Mouse (Mus musculus) adrenal gland, postnatal 10 days (tissue): Measurements from ENCODE around the gene Tcp11. TPM values are rescaled to one million over a fixed set of nuclear protein-coding genes. Genes with fewer than 3 reads are reported as not detected.

ENCODE experiments used
- DNase-seq: peaks from one replicate; pipeline ENCODE4 v3.0.0; 2021; ENCODE audit warnings: mixed read lengths
- total RNA-seq, 2 experiments: library from RNA; stranded (reverse); gene quantifications; 2 replicates each; pipeline ENCODE4 v1.2.3; 2021

Gene Tcp11
- total RNA-seq, 2 experiments from 2014 or later: 0.24 to 0.57 TPM

GRCm38 (mm10) chr17:28036813-28037756 is 43.4 kb downstream of the Tcp11 start:
- DNase-seq: no peak

- peak; percentile 62 for DNase-seq
These were observed 45.5 kb downstream of the Tcp11 start for GRCm38 (mm10) chr17:28034986-28035385.

- no peak for DNase-seq
These were observed 47.3 kb downstream of the Tcp11 start for GRCm38 (mm10) chr17:28033046-28033580.

GRCm38 (mm10) chr17:28032219-28032618 is 48.2 kb downstream of the Tcp11 start:
- no peak for DNase-seq

GRCm38 (mm10) chr17:28031281-28031941 is 49.0 kb downstream of the Tcp11 start:
- no peak for DNase-seq

GRCm38 (mm10) chr17:28030446-28030845 is 50.0 kb downstream of the Tcp11 start:
- DNase-seq: no peak

GRCm38 (mm10) chr17:28029308-28029707 is 51.1 kb downstream of the Tcp11 start:
- no peak for DNase-seq

- DNase-seq: no peak
These were observed 52.2 kb downstream of the Tcp11 start for GRCm38 (mm10) chr17:28028236-28028635.

- DNase-seq: no peak
These were observed 53.2 kb downstream of the Tcp11 start for GRCm38 (mm10) chr17:28027197-28027596.

GRCm38 (mm10) chr17:28026111-28026872 is 54.1 kb downstream of the Tcp11 start:
- DNase-seq: no peak

GRCm38 (mm10) chr17:28025541-28025961 is 54.9 kb downstream of the Tcp11 start:
- no peak for DNase-seq

- no peak for DNase-seq
These were observed 57.4 kb downstream of the Tcp11 start for GRCm38 (mm10) chr17:28022854-28023655.

- DNase-seq: no peak
These were observed 58.5 kb downstream of the Tcp11 start for GRCm38 (mm10) chr17:28021911-28022310.

- no peak for DNase-seq
These were observed 60.4 kb downstream of the Tcp11 start for GRCm38 (mm10) chr17:28019785-28020696.

- DNase-seq: no peak
These were observed 61.7 kb downstream of the Tcp11 start for GRCm38 (mm10) chr17:28018776-28019175.

- DNase-seq: no peak
These were observed 62.1 kb downstream of the Tcp11 start for GRCm38 (mm10) chr17:28018344-28018743.
